Comparison of ENCODE assay signal across 21 mouse cellular contexts in genomic region chr12:29014601-29015000, GRCm38 (mm10).
DNase-seq lines count a peak whose midpoint lies in the region; ATAC-seq and TF ChIP-seq lines count a peak whose summit lies in the region.
"Had no signal": no experiment of that assay in that cellular context is flagged by ENCODE, and none has a peak within 500 bp of the region (broad histone marks: within the 10 kb centered on the region; RNA-seq: fewer than 3 reads in every experiment).

No protein-coding gene starts in this region.

- 88% methylated on average over 9 of the region's 9 CpGs for WGBS in hindbrain, embryonic 15.5 days
- WGBS in hindbrain, embryonic 11.5 days: 86% methylated on average over 9 of the region's 9 CpGs
- 88% methylated on average over 9 of the region's 9 CpGs for WGBS in neural tube, embryonic 13.5 days
- WGBS in neural tube, embryonic 15.5 days: 84% methylated on average over 9 of the region's 9 CpGs
- WGBS in olfactory bulb, adult 2 months: 72% methylated on average over 9 of the region's 9 CpGs

- no peak overlapping the region for H3K9ac ChIP-seq in hindbrain, embryonic 15.5 days
- no peak overlapping the region for H3K9ac ChIP-seq in hindbrain, embryonic 11.5 days (ENCODE audit: low read depth, low read length)
- H3K9ac ChIP-seq in neural tube, embryonic 13.5 days: no peak overlapping the region
- no peak overlapping the region for H3K9ac ChIP-seq in neural tube, embryonic 15.5 days (replicated peaks)
- H3K9ac ChIP-seq: embryonic facial prominence, embryonic 15.5 days had no signal

- H3K27me3 ChIP-seq in hindbrain, embryonic 15.5 days: no peaks in the 10 kb centered on the region
- no peaks in the 10 kb centered on the region for H3K27me3 ChIP-seq in hindbrain, embryonic 11.5 days (ENCODE audit: control insufficient read depth, insufficient read depth, low read length)
- no peaks in the 10 kb centered on the region for H3K27me3 ChIP-seq in neural tube, embryonic 13.5 days
- no peaks in the 10 kb centered on the region for H3K27me3 ChIP-seq in neural tube, embryonic 15.5 days (replicated peaks)
- H3K27me3 ChIP-seq: embryonic facial prominence, embryonic 15.5 days had no signal

- TF ChIP-seq CTCF in olfactory bulb, adult 2 months (IDR thresholded peaks at IDR 0.05; ENCODE audit: insufficient read depth, low read depth, low read length): no peak

- intact Hi-C loops in heart, postnatal 10 days (cut with DNase I): no loop called here

- no peak overlapping the region for H3K4me3 ChIP-seq in hindbrain, embryonic 15.5 days
- no peak overlapping the region for H3K4me3 ChIP-seq in hindbrain, embryonic 11.5 days (ENCODE audit: low read depth, low read length)
- H3K4me3 ChIP-seq in neural tube, embryonic 13.5 days: no peak overlapping the region
- H3K4me3 ChIP-seq in neural tube, embryonic 15.5 days (replicated peaks): no peak overlapping the region
- no peak overlapping the region for H3K4me3 ChIP-seq in olfactory bulb, adult 2 months (ENCODE audit: insufficient read depth, low read depth, low read length)
- H3K4me3 ChIP-seq: embryonic facial prominence, embryonic 15.5 days; erythroblast, embryonic 14.5 days; gastrocnemius, adult 2 months; heart, embryonic 10.5 days had no signal

- TF ChIP-seq POLR2A in olfactory bulb, adult 2 months (IDR thresholded peaks at IDR 0.05; ENCODE audit: insufficient read depth, low read depth, low read length): no peak

- H3K4me1 ChIP-seq in hindbrain, embryonic 15.5 days (replicated peaks): 0 out of 2 replicates have a peak, but pooled peaks cover 5% of the 10 kb centered on the region
- H3K4me1 ChIP-seq in hindbrain, embryonic 11.5 days (replicated peaks; ENCODE audit: control insufficient read depth, insufficient read depth, low read length): no peaks in the 10 kb centered on the region
- peaks cover 20% of the 10 kb centered on the region for H3K4me1 ChIP-seq in neural tube, embryonic 13.5 days (replicated peaks)
- H3K4me1 ChIP-seq in neural tube, embryonic 15.5 days: peaks cover 5% of the 10 kb centered on the region
- H3K4me1 ChIP-seq in olfactory bulb, adult 2 months (ENCODE audit: control insufficient read depth, insufficient read depth, low read length): peaks cover 16% of the 10 kb centered on the region
- H3K4me1 ChIP-seq: embryonic facial prominence, embryonic 15.5 days had no signal

- no peak overlapping the region for H3K4me2 ChIP-seq in hindbrain, embryonic 15.5 days
- H3K4me2 ChIP-seq in hindbrain, embryonic 11.5 days (replicated peaks; ENCODE audit: low read depth, low read length): no peak overlapping the region
- H3K4me2 ChIP-seq in neural tube, embryonic 13.5 days: no peak overlapping the region
- no peak overlapping the region for H3K4me2 ChIP-seq in neural tube, embryonic 15.5 days
- H3K4me2 ChIP-seq: embryonic facial prominence, embryonic 15.5 days had no signal

- H3K27ac ChIP-seq in hindbrain, embryonic 15.5 days (replicated peaks): 0 out of 2 replicates have a peak overlapping the region, but pooled peaks have one; percentile 12
- no peak overlapping the region for H3K27ac ChIP-seq in hindbrain, embryonic 11.5 days (ENCODE audit: low read depth, low read length)
- H3K27ac ChIP-seq in neural tube, embryonic 13.5 days (replicated peaks): peak overlapping the region; percentile 72
- no peak overlapping the region for H3K27ac ChIP-seq in neural tube, embryonic 15.5 days (replicated peaks)
- peak overlapping the region; percentile 92 for H3K27ac ChIP-seq in olfactory bulb, adult 2 months (ENCODE audit: insufficient read depth, low read depth, low read length)
- H3K27ac ChIP-seq: embryonic facial prominence, embryonic 15.5 days; gastrocnemius, adult 2 months; heart, embryonic 10.5 days had no signal

- no peaks in the 10 kb centered on the region for H3K36me3 ChIP-seq in hindbrain, embryonic 15.5 days
- no peaks in the 10 kb centered on the region for H3K36me3 ChIP-seq in hindbrain, embryonic 11.5 days (ENCODE audit: control insufficient read depth, insufficient read depth, low read length)
- no peaks in the 10 kb centered on the region for H3K36me3 ChIP-seq in neural tube, embryonic 13.5 days
- H3K36me3 ChIP-seq in neural tube, embryonic 15.5 days: no peaks in the 10 kb centered on the region
- H3K36me3 ChIP-seq: embryonic facial prominence, embryonic 15.5 days; heart, embryonic 10.5 days had no signal

- DNase-seq in heart, adult 11 months: peak; percentile 71
- DNase-seq in heart, postnatal 10 days: no peak
- DNase-seq in hindbrain, embryonic 11.5 days (ENCODE audit: low spot score): no peak
- DNase-seq in MN1 (ENCODE audit: low spot score): no peak
- DNase-seq: adrenal gland, adult 8-10 months; adrenal gland, postnatal 36 days; cerebellum, adult 2 months; cerebellum, postnatal 10 days; embryo, embryonic 11 days; gastrocnemius, adult 2 months; gastrocnemius, postnatal 36 days; heart, adult 18-20 months; heart, postnatal 14 days; kidney, adult 11 months had no signal

- H3K9me3 ChIP-seq in hindbrain, embryonic 15.5 days: no peaks in the 10 kb centered on the region
- no peaks in the 10 kb centered on the region for H3K9me3 ChIP-seq in hindbrain, embryonic 11.5 days (ENCODE audit: control insufficient read depth, low read length)
- no peaks in the 10 kb centered on the region; the same call in 1 of the 2 replicates for H3K9me3 ChIP-seq in neural tube, embryonic 13.5 days
- H3K9me3 ChIP-seq in neural tube, embryonic 15.5 days (replicated peaks): no peaks in the 10 kb centered on the region
- H3K9me3 ChIP-seq: embryonic facial prominence, embryonic 15.5 days; heart, embryonic 10.5 days had no signal

- ATAC-seq in hindbrain, embryonic 15.5 days (ENCODE audit: low FRiP score, low read depth): no peak
- ATAC-seq in hindbrain, embryonic 11.5 days (ENCODE audit: low FRiP score): no peak
- no peak for ATAC-seq in neural tube, embryonic 13.5 days (ENCODE audit: low read depth)
- no peak for ATAC-seq in neural tube, embryonic 15.5 days (ENCODE audit: low FRiP score)

Comparison
In these comparisons a context has a peak if more than half of its experiments do, and no peak if none do; other contexts are left out.
1. H3K27ac ChIP-seq: peak in hindbrain, embryonic 15.5 days (single experiment), neural tube, embryonic 13.5 days (single experiment) and olfactory bulb, adult 2 months (single experiment); none in hindbrain, embryonic 11.5 days (single experiment) and neural tube, embryonic 15.5 days (single experiment).